Mouse (Mus musculus): ENCODE results near the gene Fa2h. TPM values are rescaled to one million over a fixed set of nuclear protein-coding genes. Genes with fewer than 3 reads are reported as not detected.

Gene Fa2h
- 0.09 TPM in 1 of 2 replicates, not detected in the other for polyA plus RNA-seq (2016; fragmentation: Nextera tagmentation; extraction: Ambion mirVana)

DNA sequence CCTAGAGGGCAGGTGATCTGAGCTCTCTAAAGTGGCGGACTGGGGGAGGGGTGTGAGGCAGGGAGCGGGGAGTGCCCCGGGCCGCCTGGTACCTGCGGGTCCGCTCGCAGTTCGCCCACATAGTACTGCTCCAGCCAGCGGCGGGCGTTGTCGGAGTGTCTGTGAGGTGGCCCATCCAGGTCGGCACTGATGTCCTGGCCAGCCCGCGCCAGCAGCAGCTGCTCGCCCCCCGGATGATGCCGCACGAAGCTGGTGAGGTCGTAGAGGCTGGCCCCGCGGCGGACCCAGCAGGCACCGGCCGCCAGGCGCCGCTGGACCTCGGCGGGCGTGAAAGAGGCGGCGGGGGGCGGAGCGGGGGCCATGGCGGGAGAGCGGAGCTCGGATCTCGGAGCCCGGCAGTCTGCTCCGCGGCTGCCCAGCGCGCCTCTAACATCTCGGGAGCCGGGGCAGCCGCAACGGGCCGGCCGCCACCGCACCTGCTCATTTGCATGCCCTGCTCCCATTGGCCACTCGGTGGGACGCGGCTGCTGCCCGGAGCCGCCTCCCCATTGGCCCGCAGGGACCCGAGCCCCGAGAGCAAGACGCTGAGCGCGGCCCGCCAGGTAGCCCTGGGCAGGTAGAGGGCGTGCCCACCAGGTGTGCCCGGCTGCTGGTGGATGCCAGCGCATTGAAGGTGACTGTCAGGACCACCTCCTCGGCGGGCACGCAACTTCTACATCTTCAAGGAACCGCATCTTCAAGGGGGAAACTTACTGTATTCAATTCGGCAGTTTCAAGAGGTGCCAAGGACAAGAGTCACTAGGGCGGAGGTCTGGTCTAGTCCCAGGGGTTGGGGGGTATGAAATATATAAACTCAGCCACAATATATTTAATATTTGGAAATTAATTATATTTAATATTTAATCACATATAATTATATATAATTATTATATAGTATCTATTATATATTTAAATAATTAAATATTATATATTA lies at the start of gene Fa2h:
Gene Fa2h, minus strand, starts transcription at position 434 of the 973 bp plus-strand sequence.
- Histone ChIP-seq H3K9me3 (no peaks in the 10 kb centered on the region), H3K4me1 (peaks cover 11% of the 10 kb centered on the region), H3K27ac (replicated peaks) (no peak within 1 kb of the TSS; the same call in 1 of the 2 replicates), H3K36me3 (replicated peaks) (no peaks in the 10 kb centered on the region), H3K27me3 (replicated peaks; ENCODE audit: low read depth, poor library complexity, severe bottlenecking) (peaks cover 71% of the 10 kb centered on the region), H3K4me3 (peak within 1 kb of the TSS; percentile 64)
- under 1% methylated on average over 71 of the region's 71 CpGs for WGBS
- peak; percentile 92 for DNase-seq (ENCODE audit: low spot score)

DNA sequence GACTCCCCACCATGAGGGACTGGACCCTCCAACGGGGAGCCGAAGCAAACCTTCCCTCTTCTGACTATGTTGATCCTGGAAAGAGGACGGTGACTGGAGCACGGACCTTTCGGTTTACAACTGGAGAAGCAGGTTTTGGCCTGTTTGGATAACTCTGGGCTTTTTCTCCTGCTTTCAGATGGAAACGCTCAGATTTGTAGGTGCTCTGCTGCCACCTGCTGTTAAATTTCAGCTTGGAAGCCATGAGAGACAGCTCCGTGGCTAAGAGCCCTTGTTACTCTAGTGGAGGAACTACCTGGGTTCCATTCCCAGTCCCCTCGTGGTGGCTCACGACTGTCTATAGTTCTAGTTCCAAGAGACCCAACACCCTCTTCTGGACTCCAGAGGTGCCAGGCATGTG lies 45.6 kb upstream of the Fa2h start:
- 28% methylated on average over 9 of the region's 9 CpGs for WGBS
- 0 out of 2 replicates have a peak overlapping the region, but pooled peaks have one; percentile 1 for H3K27ac ChIP-seq (replicated peaks)
- H3K27me3 ChIP-seq (replicated peaks; ENCODE audit: low read depth, poor library complexity, severe bottlenecking) = no peaks in the 10 kb centered on the region

DNA sequence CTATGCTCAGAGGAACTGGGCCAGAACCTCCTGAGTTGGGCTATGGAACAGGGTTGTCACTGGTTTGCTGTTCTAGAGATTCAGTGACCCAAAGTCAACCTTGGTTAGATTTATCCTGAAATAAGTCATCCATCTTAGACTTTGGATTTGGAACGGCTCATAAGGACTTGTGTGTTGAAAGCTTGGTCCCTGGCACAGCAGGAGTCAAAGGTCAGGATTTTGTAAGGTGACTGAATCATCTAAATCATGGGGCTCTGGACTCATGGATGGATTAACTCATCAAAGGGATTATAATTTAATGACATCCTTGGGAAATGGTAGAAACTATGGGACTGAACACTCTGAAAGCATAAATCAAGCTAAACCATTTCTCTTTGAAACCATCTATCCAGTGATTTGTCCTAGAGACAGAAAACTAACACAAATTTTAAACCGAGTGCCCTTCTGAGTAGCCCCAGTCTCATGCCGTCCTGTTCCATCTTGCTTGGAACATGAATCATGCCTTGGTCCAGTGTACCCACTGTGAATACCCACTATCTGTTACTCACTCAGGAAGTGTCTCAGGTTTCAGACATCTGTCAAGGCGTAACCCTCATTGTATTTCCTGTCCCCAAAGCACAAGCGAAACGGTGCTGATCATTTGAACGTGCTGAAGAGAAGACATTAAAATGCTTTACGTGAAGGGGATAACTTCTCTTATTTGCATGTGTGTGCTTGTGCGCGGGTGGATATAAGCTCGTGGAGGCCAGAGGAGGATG lies 41.6 kb upstream of the Fa2h start:
- H3K4me1 ChIP-seq = peaks cover 7% of the 10 kb centered on the region; the same call in 1 of the 2 replicates
- H3K4me3 ChIP-seq = no peak overlapping the region
- H3K36me3 ChIP-seq (replicated peaks) = no peaks in the 10 kb centered on the region
- no peak overlapping the region for H3K27ac ChIP-seq (replicated peaks)
- no peaks in the 10 kb centered on the region for H3K9me3 ChIP-seq
- no peak for DNase-seq (ENCODE audit: low spot score)
- no peaks in the 10 kb centered on the region for H3K27me3 ChIP-seq (replicated peaks; ENCODE audit: low read depth, poor library complexity, severe bottlenecking)
- WGBS = 68% methylated on average over 11 of the region's 11 CpGs

More for the DNA sequence above, 45.6 kb upstream of the Fa2h start:
- no peaks in the 10 kb centered on the region for H3K36me3 ChIP-seq (replicated peaks)
- H3K9me3 ChIP-seq = no peaks in the 10 kb centered on the region
- peaks cover 7% of the 10 kb centered on the region; the same call in 1 of the 2 replicates for H3K4me1 ChIP-seq
- no peak overlapping the region for H3K4me3 ChIP-seq
- peak; percentile 72 for DNase-seq (ENCODE audit: low spot score)

DNA sequence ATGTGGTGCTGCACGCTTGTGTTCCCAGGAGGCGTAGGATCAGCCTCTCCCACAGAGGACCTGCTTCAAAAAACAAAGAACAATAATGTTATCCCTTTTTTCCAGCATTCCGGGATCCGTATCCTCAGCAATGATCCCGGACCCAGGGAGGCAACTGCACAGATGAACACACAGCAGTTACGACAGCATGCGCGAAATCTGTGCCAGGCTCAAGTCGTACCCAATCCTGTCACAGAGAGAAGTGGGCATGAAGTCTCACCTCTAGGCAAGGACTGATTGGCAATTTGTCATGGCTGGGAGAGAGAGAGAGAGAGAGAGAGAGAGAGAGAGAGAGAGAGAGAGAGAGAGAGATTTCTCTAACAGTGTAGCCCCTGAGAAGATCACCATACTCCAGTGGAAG lies 31.0 kb upstream of the Fa2h start:
- H3K9me3 ChIP-seq = no peaks in the 10 kb centered on the region
- WGBS = 92% methylated on average over 9 of the region's 9 CpGs
- H3K27me3 ChIP-seq (replicated peaks; ENCODE audit: low read depth, poor library complexity, severe bottlenecking) = no peaks in the 10 kb centered on the region
- no peaks in the 10 kb centered on the region for H3K36me3 ChIP-seq (replicated peaks)
- H3K27ac ChIP-seq (replicated peaks) = no peak overlapping the region
- no peak for DNase-seq (ENCODE audit: low spot score)
- no peaks in the 10 kb centered on the region for H3K4me1 ChIP-seq
- no peak overlapping the region for H3K4me3 ChIP-seq

DNA sequence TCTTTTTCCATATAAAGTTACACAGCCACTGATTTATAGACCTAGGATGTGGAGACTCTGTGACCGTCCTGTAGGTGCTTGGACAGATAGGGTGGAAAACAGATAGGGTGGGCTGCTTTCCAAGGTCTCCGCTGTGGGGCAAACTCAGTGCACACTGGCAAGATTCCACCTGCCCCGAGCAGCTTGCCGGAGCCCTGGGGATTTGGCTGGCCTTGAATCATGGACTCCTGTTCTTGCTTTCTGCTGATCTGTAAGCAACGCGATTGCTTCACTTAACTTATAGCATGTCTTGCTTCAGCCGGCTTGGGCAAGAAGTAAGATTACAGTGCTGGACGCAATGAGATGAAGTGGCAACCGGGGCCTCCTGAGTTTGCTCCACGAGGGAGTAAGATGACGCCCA lies 30.6 kb upstream of the Fa2h start:
- H3K36me3 ChIP-seq (replicated peaks) = no peaks in the 10 kb centered on the region
- no peak for DNase-seq (ENCODE audit: low spot score)
- no peak overlapping the region for H3K4me3 ChIP-seq
- H3K9me3 ChIP-seq = no peaks in the 10 kb centered on the region
- no peak overlapping the region for H3K27ac ChIP-seq (replicated peaks)
- H3K27me3 ChIP-seq (replicated peaks; ENCODE audit: low read depth, poor library complexity, severe bottlenecking) = no peaks in the 10 kb centered on the region
- WGBS = 93% methylated on average over 11 of the region's 11 CpGs
- no peaks in the 10 kb centered on the region for H3K4me1 ChIP-seq

DNA sequence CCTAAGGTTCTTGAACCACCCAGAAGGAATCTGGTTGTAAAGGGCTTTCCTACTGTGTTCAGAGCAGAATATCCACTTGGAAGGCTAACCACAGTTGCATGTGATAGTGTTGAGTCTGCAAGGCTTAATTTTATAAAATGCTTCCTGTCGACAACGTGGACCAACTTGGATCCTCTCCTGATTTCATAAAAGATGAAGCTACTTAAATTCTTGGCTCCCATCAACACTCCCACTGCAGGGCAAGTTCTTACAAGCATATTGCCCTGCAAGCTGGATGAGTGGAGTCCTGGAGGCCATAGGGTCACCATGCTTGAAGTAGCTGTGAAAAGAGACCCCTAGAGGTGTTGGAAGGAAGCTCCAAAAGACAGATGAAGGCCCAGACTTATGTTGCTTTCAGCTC lies 29.0 kb upstream of the Fa2h start:
- WGBS = 88% methylated on average over 2 of the region's 2 CpGs
- Histone ChIP-seq H3K27me3 (replicated peaks; ENCODE audit: low read depth, poor library complexity, severe bottlenecking) (no peaks in the 10 kb centered on the region), H3K36me3 (replicated peaks) (no peaks in the 10 kb centered on the region), H3K9me3 (no peaks in the 10 kb centered on the region), H3K4me1 (no peaks in the 10 kb centered on the region), H3K27ac (replicated peaks) (no peak overlapping the region), H3K4me3 (no peak overlapping the region)
- DNase-seq (ENCODE audit: low spot score) = no peak

DNA sequence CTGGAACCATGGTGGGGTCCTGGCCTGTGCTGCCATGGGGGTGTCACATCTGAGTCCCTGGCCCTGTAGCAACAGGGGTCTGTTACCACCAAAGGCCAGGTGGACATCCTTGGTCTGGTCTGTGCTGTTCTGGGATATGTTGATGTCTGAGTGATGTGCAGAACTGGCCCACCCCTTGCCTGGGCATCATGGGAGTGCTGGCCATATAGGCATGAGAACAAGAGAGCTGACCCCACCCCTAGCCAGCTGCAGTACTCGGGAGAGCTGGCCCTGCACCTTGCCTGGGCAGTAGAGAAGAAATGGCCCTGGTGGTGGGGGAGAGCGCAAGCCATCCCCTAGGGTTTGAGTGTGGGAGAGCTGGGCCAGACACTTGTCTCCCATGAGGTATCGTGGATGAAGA lies 25.5 kb upstream of the Fa2h start:
- Histone ChIP-seq H3K4me1 (no peaks in the 10 kb centered on the region), H3K36me3 (replicated peaks) (no peaks in the 10 kb centered on the region), H3K4me3 (no peak overlapping the region), H3K9me3 (no peaks in the 10 kb centered on the region), H3K27ac (replicated peaks) (no peak overlapping the region), H3K27me3 (replicated peaks; ENCODE audit: low read depth, poor library complexity, severe bottlenecking) (no peaks in the 10 kb centered on the region)
- no peak for DNase-seq (ENCODE audit: low spot score)
- 75% methylated on average over 3 of the region's 3 CpGs for WGBS

DNA sequence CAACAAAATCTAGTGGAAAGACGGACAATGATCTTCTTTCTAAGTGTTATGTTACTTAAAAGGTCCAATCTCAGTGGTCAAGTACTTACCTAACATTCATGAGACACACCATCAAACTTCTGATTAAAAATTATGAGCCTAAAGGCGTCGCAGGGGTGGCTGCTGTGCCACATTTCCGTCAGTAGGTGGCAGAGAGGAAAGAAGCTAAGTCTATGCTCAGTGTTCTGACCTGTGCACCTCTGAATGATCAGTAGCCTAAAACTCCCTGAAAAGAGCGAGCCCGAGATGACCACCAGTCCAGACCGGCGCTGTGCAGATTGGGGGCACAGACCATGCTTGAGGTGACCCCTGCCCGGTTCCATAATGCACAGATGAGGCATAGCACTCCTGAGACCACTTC lies 25.0 kb upstream of the Fa2h start:
- H3K4me3 ChIP-seq = no peak overlapping the region
- peak; percentile 40 for DNase-seq (ENCODE audit: low spot score)
- H3K27me3 ChIP-seq (replicated peaks; ENCODE audit: low read depth, poor library complexity, severe bottlenecking) = no peaks in the 10 kb centered on the region
- no peaks in the 10 kb centered on the region for H3K9me3 ChIP-seq
- H3K36me3 ChIP-seq (replicated peaks) = no peaks in the 10 kb centered on the region
- no peak overlapping the region for H3K27ac ChIP-seq (replicated peaks)
- WGBS = 34% methylated on average over 9 of the region's 9 CpGs
- no peaks in the 10 kb centered on the region for H3K4me1 ChIP-seq

DNA sequence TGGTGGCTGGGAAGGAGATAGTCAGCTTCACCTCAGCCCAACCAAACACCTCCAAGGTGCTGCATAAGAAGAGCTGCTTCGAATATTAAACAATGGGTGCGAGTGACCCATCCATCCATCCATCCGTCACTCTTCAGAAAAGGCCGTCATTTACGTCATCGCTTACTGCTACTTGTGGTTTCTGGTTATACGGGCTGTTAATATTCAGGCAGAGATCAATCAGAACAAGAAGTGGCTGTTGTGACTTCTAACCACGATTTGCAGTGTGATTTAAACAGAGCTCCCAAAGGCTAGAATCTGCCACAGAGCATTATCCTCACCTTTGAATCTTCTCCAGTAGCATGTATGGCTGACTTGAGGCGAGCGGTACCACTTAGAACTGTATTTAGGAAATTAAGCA lies 23.6 kb upstream of the Fa2h start:
- DNase-seq (ENCODE audit: low spot score) = no peak
- no peaks in the 10 kb centered on the region for H3K36me3 ChIP-seq (replicated peaks)
- no peaks in the 10 kb centered on the region for H3K27me3 ChIP-seq (replicated peaks; ENCODE audit: low read depth, poor library complexity, severe bottlenecking)
- no peaks in the 10 kb centered on the region for H3K9me3 ChIP-seq
- no peaks in the 10 kb centered on the region for H3K4me1 ChIP-seq
- WGBS = 88% methylated on average over 10 of the region's 10 CpGs
- no peak overlapping the region for H3K4me3 ChIP-seq
- no peak overlapping the region for H3K27ac ChIP-seq (replicated peaks)

DNA sequence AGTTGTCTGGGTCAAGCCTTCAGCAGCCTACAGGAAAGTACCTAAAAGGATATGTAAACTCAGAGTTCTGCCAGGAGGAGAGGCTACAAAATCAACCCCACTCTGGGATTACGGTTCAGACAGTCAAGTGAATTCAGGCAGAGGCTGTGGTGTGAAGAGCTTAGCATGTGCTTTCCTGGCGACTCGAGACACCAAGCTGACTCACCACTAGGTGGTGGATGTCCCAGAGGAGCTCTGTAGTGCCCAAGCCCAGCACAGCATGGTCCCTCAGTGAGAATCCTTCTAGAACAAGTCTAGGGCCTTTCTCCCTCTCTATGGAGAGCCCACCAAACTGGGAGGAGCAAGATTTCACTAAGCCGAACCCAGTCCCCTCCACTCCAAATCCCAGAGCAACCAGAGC lies 9.8 kb upstream of the Fa2h start:
- WGBS = 55% methylated on average over 4 of the region's 4 CpGs
- Histone ChIP-seq H3K4me1 (no peaks in the 10 kb centered on the region), H3K36me3 (replicated peaks) (no peaks in the 10 kb centered on the region), H3K27ac (replicated peaks) (no peak overlapping the region), H3K9me3 (no peaks in the 10 kb centered on the region), H3K27me3 (replicated peaks; ENCODE audit: low read depth, poor library complexity, severe bottlenecking) (peaks cover 10% of the 10 kb centered on the region; the same call in 1 of the 2 replicates), H3K4me3 (no peak overlapping the region)
- DNase-seq (ENCODE audit: low spot score) = no peak

DNA sequence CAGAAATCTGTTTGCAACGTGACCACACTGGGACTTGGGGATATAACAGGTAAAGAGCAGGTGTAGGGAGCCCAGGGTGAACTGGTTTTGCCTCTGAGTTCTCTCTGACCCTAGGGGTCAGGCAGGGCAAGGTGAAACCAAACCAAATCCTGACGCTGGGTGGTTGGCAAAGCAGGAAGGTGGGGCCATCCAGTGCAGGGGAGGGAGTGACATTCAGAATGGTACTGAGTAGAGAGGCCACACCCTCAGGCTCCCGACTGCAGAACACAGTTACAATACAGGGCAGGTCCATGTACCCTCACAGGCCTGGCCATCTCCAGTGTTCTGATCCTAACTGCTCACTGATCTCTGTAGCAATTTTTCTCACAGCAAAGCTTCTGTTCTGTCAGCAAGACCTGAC lies 2.4 kb downstream of the Fa2h start:
- WGBS = 22% methylated on average over 3 of the region's 3 CpGs
- peaks cover 67% of the 10 kb centered on the region for H3K27me3 ChIP-seq (replicated peaks; ENCODE audit: low read depth, poor library complexity, severe bottlenecking)
- no peaks in the 10 kb centered on the region for H3K9me3 ChIP-seq
- H3K36me3 ChIP-seq (replicated peaks) = no peaks in the 10 kb centered on the region
- no peak overlapping the region for H3K27ac ChIP-seq (replicated peaks)
- peaks cover 11% of the 10 kb centered on the region for H3K4me1 ChIP-seq
- H3K4me3 ChIP-seq = no peak overlapping the region
- DNase-seq (ENCODE audit: low spot score) = no peak

DNA sequence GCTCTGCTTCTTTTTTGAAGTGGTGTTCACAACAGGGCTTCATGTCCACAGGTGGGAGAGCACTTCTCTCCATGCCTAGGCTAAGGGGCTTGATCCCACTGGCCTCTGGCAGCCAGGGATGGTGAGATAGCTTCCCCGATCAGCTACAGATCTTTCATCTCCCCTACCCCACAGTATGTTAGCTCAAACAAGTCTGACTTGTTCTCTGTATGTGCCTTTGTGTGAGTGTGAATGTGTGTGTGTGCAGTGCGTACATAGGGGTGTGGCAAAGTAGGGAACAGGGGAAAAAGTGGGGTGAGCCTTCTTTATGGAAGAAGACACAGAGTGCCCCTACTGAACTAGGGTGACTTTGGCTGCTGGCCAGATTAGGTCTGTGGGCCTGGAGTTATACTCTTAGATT lies 2.8 kb downstream of the Fa2h start:
- peaks cover 62% of the 10 kb centered on the region for H3K27me3 ChIP-seq (replicated peaks; ENCODE audit: low read depth, poor library complexity, severe bottlenecking)
- H3K9me3 ChIP-seq = no peaks in the 10 kb centered on the region

More for the DNA sequence above, 2.8 kb downstream of the Fa2h start:
- DNase-seq (ENCODE audit: low spot score) = no peak
- 86% methylated on average over 2 of the region's 2 CpGs for WGBS
- Histone ChIP-seq H3K4me1 (peaks cover 11% of the 10 kb centered on the region), H3K4me3 (no peak overlapping the region), H3K36me3 (replicated peaks) (no peaks in the 10 kb centered on the region), H3K27ac (replicated peaks) (no peak overlapping the region)

Data from embryonic facial prominence, embryonic 10.5 days (tissue).